In the genomic region with DNA sequence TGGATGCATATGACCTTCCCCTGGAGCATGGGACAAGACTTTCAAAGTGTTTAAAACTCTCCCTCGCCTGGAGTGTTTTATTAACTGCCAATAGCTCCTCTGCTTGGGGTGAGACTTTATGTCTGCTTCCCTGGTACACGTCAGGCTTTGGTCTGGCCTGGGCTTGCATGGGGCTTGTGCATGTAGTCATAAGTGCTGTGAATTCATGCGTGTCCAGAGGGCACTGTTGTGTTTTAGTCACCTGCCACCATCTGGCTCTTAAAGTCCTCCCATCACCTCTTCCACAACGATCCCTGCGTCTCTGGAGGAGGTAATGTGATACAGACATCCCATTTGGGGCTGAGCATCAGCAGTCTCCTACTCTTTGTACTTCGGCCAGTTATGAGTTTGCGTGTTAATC, we compare ENCODE assay signal across 25 mouse cellular contexts.
"Had no signal": no experiment of that assay in that cellular context is flagged by ENCODE, and none has a peak within 500 bp of the region (broad histone marks: within the 10 kb centered on the region; RNA-seq: fewer than 3 reads in every experiment).

No protein-coding gene starts in this region.

- ATAC-seq: hindbrain, embryonic 16.5 days; inflammation-experienced regulatory T-cells, adult 6 months; intestine, embryonic 16.5 days; liver, embryonic 12.5 days had no signal

- H3K27me3 ChIP-seq: heart, embryonic 12.5 days; hindbrain, embryonic 12.5 days; limb, embryonic 13.5 days; limb, embryonic 15.5 days; liver, embryonic 12.5 days had no signal

- H3K9ac ChIP-seq: heart, embryonic 12.5 days; hindbrain, embryonic 12.5 days; hindbrain, embryonic 14.5 days; limb, embryonic 13.5 days; limb, embryonic 15.5 days; liver, embryonic 12.5 days; liver, embryonic 14.5 days had no signal

- H3K36me3 ChIP-seq: heart, embryonic 10.5 days; heart, embryonic 12.5 days; hindbrain, embryonic 10.5 days; hindbrain, embryonic 12.5 days; limb, embryonic 13.5 days; limb, embryonic 15.5 days; liver, embryonic 12.5 days had no signal

- H3K4me2 ChIP-seq: heart, embryonic 12.5 days; hindbrain, embryonic 12.5 days; hindbrain, embryonic 14.5 days; limb, embryonic 13.5 days; limb, embryonic 15.5 days; liver, embryonic 12.5 days had no signal

- H3K27ac ChIP-seq: gastrocnemius, adult 2 months; heart, embryonic 10.5 days; hindbrain, embryonic 10.5 days; hindbrain, embryonic 12.5 days; hindbrain, embryonic 14.5 days; limb, embryonic 13.5 days; limb, embryonic 15.5 days; liver, embryonic 12.5 days; liver, embryonic 14.5 days had no signal

- H3K4me3 ChIP-seq: gastrocnemius, adult 2 months; heart, embryonic 10.5 days; heart, embryonic 12.5 days; hindbrain, embryonic 10.5 days; hindbrain, embryonic 12.5 days; limb, embryonic 13.5 days; limb, embryonic 15.5 days; liver, embryonic 12.5 days had no signal

- H3K9me3 ChIP-seq: heart, embryonic 10.5 days; heart, embryonic 12.5 days; hindbrain, embryonic 10.5 days; hindbrain, embryonic 12.5 days; limb, embryonic 13.5 days; limb, embryonic 15.5 days; liver, embryonic 12.5 days had no signal

- DNase-seq: gastrocnemius, adult 2 months; gastrocnemius, postnatal 10 days; gastrocnemius, postnatal 25 days; heart, adult 18-20 months; heart, postnatal 10 days; heart, postnatal 4 days; kidney, adult 18-20 months; kidney, adult 9 months; kidney, postnatal 14 days; kidney, postnatal 36 days; layer of hippocampus, adult 9-11 months; layer of hippocampus, postnatal 36 days; left cerebral cortex, postnatal 4 days had no signal

- H3K4me1 ChIP-seq: heart, embryonic 10.5 days; heart, embryonic 12.5 days; hindbrain, embryonic 10.5 days; hindbrain, embryonic 12.5 days; limb, embryonic 15.5 days; liver, embryonic 12.5 days had no signal
